Mouse (Mus musculus): ENCODE measurements around the gene Lancl2.

DNA sequence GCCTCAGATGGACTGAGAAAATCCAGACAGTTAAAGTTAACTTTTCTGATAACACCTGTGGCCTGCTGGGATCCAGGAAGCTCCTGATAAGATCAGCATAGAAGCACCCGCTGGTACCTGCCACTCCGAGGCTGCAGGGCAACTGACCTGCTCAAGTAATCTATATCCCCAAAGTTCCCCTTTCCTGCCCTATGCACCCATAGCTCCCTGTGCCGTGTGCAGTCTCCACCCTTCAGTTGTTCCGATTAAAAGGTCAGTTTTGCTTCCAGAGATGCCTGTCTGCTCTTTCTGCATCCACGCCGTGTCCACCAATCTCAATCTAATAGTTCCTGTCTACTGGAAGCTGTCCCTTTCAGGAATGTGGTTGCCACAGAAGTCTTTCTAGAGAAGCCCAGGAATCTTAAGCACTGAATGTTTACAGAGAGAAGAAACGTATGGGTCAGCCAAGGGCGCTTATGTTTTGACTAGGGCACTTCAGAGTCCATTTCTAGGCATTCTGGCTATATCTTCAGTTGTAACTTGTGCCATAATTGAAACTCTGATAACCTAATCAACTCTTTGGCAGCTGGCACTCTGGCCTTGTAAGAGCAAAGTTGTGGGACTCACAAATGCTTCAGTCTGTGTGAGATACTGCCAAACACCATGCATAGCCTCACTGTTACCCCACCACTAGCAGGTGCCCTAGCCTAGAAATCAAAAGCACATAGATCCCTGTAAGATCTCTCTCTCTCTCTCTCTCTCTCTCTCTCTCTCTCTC lies 65.0 kb downstream of the Lancl2 start:
- TF ChIP-seq POLR2A (IDR thresholded peaks at IDR 0.05; ENCODE audit: extremely low read depth, insufficient read depth, low read length) (no peak), CTCF (IDR thresholded peaks at IDR 0.05; ENCODE audit: extremely low read depth, insufficient read depth, low read length) (no peak)

Data from cortical plate, adult 2 months (tissue).